8 mouse cellular contexts compared by ENCODE assay signal in the genomic region with DNA sequence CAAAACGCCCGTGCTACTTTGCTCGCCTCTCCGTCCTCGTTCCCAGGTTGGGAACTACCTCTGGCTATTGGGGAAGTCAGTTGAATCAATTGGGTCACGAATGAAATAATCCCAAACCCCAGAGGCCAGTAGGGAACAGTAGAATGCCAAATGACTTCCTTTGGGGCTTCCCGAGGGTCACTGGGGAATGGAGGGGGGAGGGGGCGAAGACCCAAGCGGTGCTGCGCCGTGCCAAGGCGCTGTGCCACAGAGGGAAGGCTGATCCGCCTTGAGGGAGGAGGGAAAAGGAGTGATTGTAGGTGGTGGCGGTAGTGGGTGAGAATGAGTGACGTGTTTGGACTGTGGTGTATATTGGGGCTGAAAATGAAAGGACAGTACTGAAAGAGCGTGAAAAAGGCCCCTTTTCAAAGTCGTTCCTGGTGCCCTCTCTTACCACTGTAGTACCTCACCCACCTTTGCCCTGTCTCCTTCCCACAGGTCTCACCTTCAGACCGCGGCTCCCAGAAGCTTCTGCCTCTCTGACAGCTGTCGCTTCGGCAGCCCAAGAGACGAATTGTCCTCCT. TPM values are rescaled to one million over a fixed set of nuclear protein-coding genes. Genes with fewer than 3 reads are reported as not detected.
DNase-seq lines count a peak whose midpoint lies in the region; ATAC-seq lines count a peak whose summit lies in the region.

No protein-coding gene starts in this region.

- WGBS in hindbrain, embryonic 16.5 days: 4% methylated on average over 22 of the region's 22 CpGs
- 1% methylated on average over 22 of the region's 22 CpGs for WGBS in liver, embryonic 12.5 days (ENCODE audit: insufficient replicate concordance)
- WGBS in forebrain, embryonic 16.5 days: 1% methylated on average over 22 of the region's 22 CpGs

- no peak overlapping the region for H3K9ac ChIP-seq in hindbrain, embryonic 16.5 days (ENCODE audit: low read depth, low read length)
- H3K9ac ChIP-seq in liver, embryonic 12.5 days: no peak overlapping the region
- H3K9ac ChIP-seq in forebrain, embryonic 16.5 days (replicated peaks; ENCODE audit: low read depth, low read length): no peak overlapping the region

- peaks cover 72% of the 10 kb centered on the region for H3K27me3 ChIP-seq in hindbrain, embryonic 16.5 days (replicated peaks; ENCODE audit: control insufficient read depth, insufficient read depth, low read length)
- H3K27me3 ChIP-seq in liver, embryonic 12.5 days (replicated peaks): peaks cover 100% of the 10 kb centered on the region
- peaks cover 96% of the 10 kb centered on the region for H3K27me3 ChIP-seq in forebrain, embryonic 16.5 days (replicated peaks; ENCODE audit: control insufficient read depth, insufficient read depth, low read length)

- no peaks in the 10 kb centered on the region for H3K9me3 ChIP-seq in hindbrain, embryonic 16.5 days (ENCODE audit: control insufficient read depth, low read length)
- H3K9me3 ChIP-seq in liver, embryonic 12.5 days (replicated peaks): no peaks in the 10 kb centered on the region
- no peaks in the 10 kb centered on the region for H3K9me3 ChIP-seq in forebrain, embryonic 16.5 days (ENCODE audit: control insufficient read depth, low read length)

- no peak for ATAC-seq in hindbrain, embryonic 16.5 days
- ATAC-seq in liver, embryonic 12.5 days: no peak
- ATAC-seq in erythroid progenitor cell, adult 5-6 weeks (replicated peaks; ENCODE audit: low FRiP score, poor library complexity, severe bottlenecking): no peak
- ATAC-seq in forebrain, embryonic 16.5 days: no peak

- peak overlapping the region; percentile 30 for H3K4me3 ChIP-seq in hindbrain, embryonic 16.5 days (ENCODE audit: low read length)
- peak overlapping the region; percentile 34 for H3K4me3 ChIP-seq in liver, embryonic 12.5 days
- no peak overlapping the region for H3K4me3 ChIP-seq in forebrain, embryonic 16.5 days (replicated peaks; ENCODE audit: low read length)

- H3K27ac ChIP-seq in hindbrain, embryonic 16.5 days (ENCODE audit: low read depth, low read length): peak overlapping the region; percentile 48
- H3K27ac ChIP-seq in liver, embryonic 12.5 days: no peak overlapping the region
- H3K27ac ChIP-seq in forebrain, embryonic 16.5 days (ENCODE audit: low read length): no peak overlapping the region

- DNase-seq in gastrocnemius, adult 18-20 months (ENCODE audit: low spot score): peak; percentile 30
- DNase-seq in gastrocnemius, postnatal 10 days: no peak
- DNase-seq in ES-CJ7 (ENCODE audit: low read depth, low spot score): peak; percentile 43
- no peak for DNase-seq in frontal cortex, postnatal 14 days (ENCODE audit: low spot score in 2 of 2)

- peak overlapping the region; percentile 23 for H3K4me2 ChIP-seq in hindbrain, embryonic 16.5 days (ENCODE audit: low read length)
- H3K4me2 ChIP-seq in liver, embryonic 12.5 days: peak overlapping the region; percentile 52
- no peak overlapping the region for H3K4me2 ChIP-seq in forebrain, embryonic 16.5 days (ENCODE audit: low read length)

- H3K4me1 ChIP-seq in hindbrain, embryonic 16.5 days (ENCODE audit: control insufficient read depth, insufficient read depth, low read depth, low read length): no peaks in the 10 kb centered on the region; the same call in 1 of the 2 replicates
- peaks cover 15% of the 10 kb centered on the region for H3K4me1 ChIP-seq in liver, embryonic 12.5 days
- peaks cover 10% of the 10 kb centered on the region for H3K4me1 ChIP-seq in forebrain, embryonic 16.5 days (replicated peaks; ENCODE audit: control insufficient read depth, insufficient read depth, low read length)

- H3K36me3 ChIP-seq in hindbrain, embryonic 16.5 days (ENCODE audit: control insufficient read depth, insufficient read depth, low read length): no peaks in the 10 kb centered on the region
- no peaks in the 10 kb centered on the region for H3K36me3 ChIP-seq in liver, embryonic 12.5 days
- H3K36me3 ChIP-seq in forebrain, embryonic 16.5 days (ENCODE audit: control insufficient read depth, insufficient read depth): no peaks in the 10 kb centered on the region

RNA-seq across cellular contexts. Expression of gene Hoxa3, which starts 0.5 kb away (rescaled TPM):
- 1 to 10 TPM; 1.6 to 3.0 TPM for total RNA-seq in gastrocnemius, adult 18-20 months (2021)
- total RNA-seq in gastrocnemius, postnatal 10 days (2021): 1 to 10 TPM; 2.0 to 5.0 TPM
- 12.9 and 13.9 TPM in 2 replicates for polyA plus RNA-seq in hindbrain, embryonic 16.5 days (2015; fragmentation: Nextera tagmentation; extraction: Ambion mirVana)
- 0.97 and 1.2 TPM in 2 replicates for polyA plus RNA-seq in liver, embryonic 12.5 days (2016; fragmentation: Nextera tagmentation; extraction: Ambion mirVana)
- not detected in 2 replicates for total RNA-seq in erythroid progenitor cell, adult 5-6 weeks (2015; ENCODE audit: low replicate concordance)
- total RNA-seq in erythroid progenitor cell, adult 5-6 weeks (2017; ENCODE audit: low replicate concordance): 0.45 TPM in 1 of 2 replicates, not detected in the other
- polyA plus RNA-seq in forebrain, embryonic 16.5 days (2015; fragmentation: Nextera tagmentation; extraction: Ambion mirVana): not detected in 2 replicates

RNA-seq across cellular contexts. Expression of gene Gm28308, which starts 0.5 kb away (rescaled TPM):
- under 1 TPM in 1 of 2 experiments, not detected in 1; 0.39 TPM for total RNA-seq in gastrocnemius, adult 18-20 months (2021)
- not detected for total RNA-seq in gastrocnemius, postnatal 10 days (2021)
- not detected in 2 replicates for polyA plus RNA-seq in hindbrain, embryonic 16.5 days (2015; fragmentation: Nextera tagmentation; extraction: Ambion mirVana)
- polyA plus RNA-seq in liver, embryonic 12.5 days (2016; fragmentation: Nextera tagmentation; extraction: Ambion mirVana): not detected in 2 replicates
- total RNA-seq in erythroid progenitor cell, adult 5-6 weeks (2015; ENCODE audit: low replicate concordance): not detected in 2 replicates
- not detected in 2 replicates for total RNA-seq in erythroid progenitor cell, adult 5-6 weeks (2017; ENCODE audit: low replicate concordance)
- not detected in 2 replicates for polyA plus RNA-seq in forebrain, embryonic 16.5 days (2015; fragmentation: Nextera tagmentation; extraction: Ambion mirVana)

RNA-seq across cellular contexts. Expression of gene Hoxa6, which starts 4.1 kb away (rescaled TPM):
- 1 to 10 TPM; 2.0 to 2.1 TPM for total RNA-seq in gastrocnemius, adult 18-20 months (2021)
- 1 to 10 TPM; 1.6 to 2.2 TPM for total RNA-seq in gastrocnemius, postnatal 10 days (2021)
- polyA plus RNA-seq in hindbrain, embryonic 16.5 days (2015; fragmentation: Nextera tagmentation; extraction: Ambion mirVana): 9.4 and 9.9 TPM in 2 replicates
- 0.14 and 0.20 TPM in 2 replicates for polyA plus RNA-seq in liver, embryonic 12.5 days (2016; fragmentation: Nextera tagmentation; extraction: Ambion mirVana)
- total RNA-seq in erythroid progenitor cell, adult 5-6 weeks (2015; ENCODE audit: low replicate concordance): not detected in 2 replicates
- total RNA-seq in erythroid progenitor cell, adult 5-6 weeks (2017; ENCODE audit: low replicate concordance): not detected in 2 replicates
- not detected in 2 replicates for polyA plus RNA-seq in forebrain, embryonic 16.5 days (2015; fragmentation: Nextera tagmentation; extraction: Ambion mirVana)

RNA-seq across cellular contexts. Expression of gene Hoxa5, which starts 8.2 kb away (rescaled TPM):
- total RNA-seq in gastrocnemius, adult 18-20 months (2021): 1 to 10 TPM; 2.0 to 2.1 TPM
- 1 to 10 TPM; 2.6 to 3.7 TPM for total RNA-seq in gastrocnemius, postnatal 10 days (2021)
- polyA plus RNA-seq in hindbrain, embryonic 16.5 days (2015; fragmentation: Nextera tagmentation; extraction: Ambion mirVana): 85.9 and 106 TPM in 2 replicates
- polyA plus RNA-seq in liver, embryonic 12.5 days (2016; fragmentation: Nextera tagmentation; extraction: Ambion mirVana): 2.1 and 3.1 TPM in 2 replicates
- total RNA-seq in erythroid progenitor cell, adult 5-6 weeks (2015; ENCODE audit: low replicate concordance): not detected in 2 replicates
- total RNA-seq in erythroid progenitor cell, adult 5-6 weeks (2017; ENCODE audit: low replicate concordance): not detected in 2 replicates
- not detected in 2 replicates for polyA plus RNA-seq in forebrain, embryonic 16.5 days (2015; fragmentation: Nextera tagmentation; extraction: Ambion mirVana)

RNA-seq across cellular contexts. Expression of gene Hoxa7, which starts 9.0 kb away (rescaled TPM):
- total RNA-seq in gastrocnemius, adult 18-20 months (2021): 1 to 10 TPM; 4.7 to 5.0 TPM
- 1 to 10 TPM; 9.4 to 9.7 TPM for total RNA-seq in gastrocnemius, postnatal 10 days (2021)
- polyA plus RNA-seq in hindbrain, embryonic 16.5 days (2015; fragmentation: Nextera tagmentation; extraction: Ambion mirVana): 9.0 and 21.1 TPM in 2 replicates
- polyA plus RNA-seq in liver, embryonic 12.5 days (2016; fragmentation: Nextera tagmentation; extraction: Ambion mirVana): 0.74 and 0.81 TPM in 2 replicates
- 1.1 and 8.4 TPM in 2 replicates for total RNA-seq in erythroid progenitor cell, adult 5-6 weeks (2015; ENCODE audit: low replicate concordance)
- 1.3 and 3.8 TPM in 2 replicates for total RNA-seq in erythroid progenitor cell, adult 5-6 weeks (2017; ENCODE audit: low replicate concordance)
- not detected in 2 replicates for polyA plus RNA-seq in forebrain, embryonic 16.5 days (2015; fragmentation: Nextera tagmentation; extraction: Ambion mirVana)

Comparison
In these comparisons a context has a peak if more than half of its experiments do, and no peak if none do; other contexts are left out.
1. DNase-seq: peak in gastrocnemius, adult 18-20 months (single experiment) and ES-CJ7 (single experiment); none in gastrocnemius, postnatal 10 days (single experiment) and frontal cortex, postnatal 14 days (0 of 2).